Mouse (Mus musculus) embryonic facial prominence, embryonic 10.5 days (tissue): ENCODE measurements at regions not wholly inside any gene's neighbourhood (a gene's known extent, or its start where the extent isn't known, plus 50 kb on each side); places are given as distances from the start of the nearest gene placed in this dataset.

Source experiments
- DNase-seq: peaks from one replicate; pipeline ENCODE4 v3.0.0-alpha.2; 2017; ENCODE audit warnings: low spot score
- H3K27ac ChIP-seq: fragments of 300-500 bp; sonication (generic); replicated peaks from 2 replicates; pipeline ENCODE4 v1.5.1; 2016; ENCODE audit warnings: mild to moderate bottlenecking
- H3K27me3 ChIP-seq: fragments of 300-500 bp; sonication (generic); replicated peaks from 2 replicates; pipeline ENCODE4 v1.6.1; 2016; ENCODE audit warnings: low read depth, mild to moderate bottlenecking; ENCODE audit not compliant: poor library complexity, severe bottlenecking
- H3K36me3 ChIP-seq: fragments of 300-500 bp; sonication (generic); replicated peaks from 2 replicates; pipeline ENCODE4 v1.6.1; 2016; ENCODE audit warnings: mild to moderate bottlenecking, moderate library complexity
- H3K4me1 ChIP-seq: fragments of 300-500 bp; sonication (generic); 2 replicates; pipeline ENCODE4 v1.6.1; 2016
- H3K4me3 ChIP-seq: fragments of 300-500 bp; sonication (generic); 2 replicates; pipeline ENCODE4 v1.5.1; 2016; ENCODE audit warnings: mild to moderate bottlenecking, moderate library complexity
- H3K9me3 ChIP-seq: fragments of 300-500 bp; sonication (generic); 2 replicates; pipeline ENCODE4 v1.6.1; 2016; ENCODE audit warnings: mild to moderate bottlenecking
- WGBS: fragments of 180-500 bp; shearing (Covaris S2); methylation state at CpG from one replicate; pipeline ENCODE4 v1.1.7; 2016; 5-methylcytosine and 5-hydroxymethylcytosine counted together

- no peaks in the 10 kb centered on the region for H3K27me3 ChIP-seq
- no peaks in the 10 kb centered on the region for H3K4me1 ChIP-seq
- H3K4me3 ChIP-seq, result no peak overlapping the region
- no peak overlapping the region for H3K27ac ChIP-seq
- H3K9me3 ChIP-seq, result no peaks in the 10 kb centered on the region
- no peaks in the 10 kb centered on the region for H3K36me3 ChIP-seq
- 88% methylated on average over 7 of the region's 7 CpGs for WGBS
- DNase-seq, result no peak
Measured at GRCm38 (mm10) chr1:157027681-157028080, 80.8 kb downstream of the Tex35 start.

DNA sequence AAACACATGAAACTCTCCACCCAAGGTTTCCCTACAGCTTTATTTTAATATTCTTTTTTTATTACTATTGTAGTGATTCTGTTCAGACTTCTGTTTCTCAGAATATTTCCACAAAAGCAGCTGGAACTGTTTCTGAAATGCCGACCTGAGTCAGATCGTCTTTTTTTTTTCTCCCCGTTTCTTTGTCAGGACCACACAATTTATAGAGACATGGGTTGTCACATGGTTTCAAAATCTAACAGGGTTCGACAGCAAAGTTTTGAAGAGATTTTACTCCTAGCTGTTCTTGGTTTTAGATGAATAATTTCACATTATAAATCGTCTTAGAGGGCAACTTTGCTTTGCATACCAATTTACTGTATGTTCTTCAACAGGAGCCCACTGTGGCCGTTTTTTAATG is 84.0 kb upstream of the Ralgps2 start:
- no peaks in the 10 kb centered on the region for H3K4me1 ChIP-seq
- no peaks in the 10 kb centered on the region for H3K36me3 ChIP-seq
- H3K9me3 ChIP-seq, result no peaks in the 10 kb centered on the region
- 87% methylated on average over 6 of the region's 6 CpGs for WGBS
- DNase-seq, result no peak
- no peak overlapping the region for H3K4me3 ChIP-seq
- no peaks in the 10 kb centered on the region for H3K27me3 ChIP-seq
- H3K27ac ChIP-seq, result no peak overlapping the region

GRCm38 (mm10) chr1:157022456-157023435 is 83.3 kb upstream of the Ralgps2 start:
- Histone ChIP-seq H3K36me3 (no peaks in the 10 kb centered on the region), H3K9me3 (no peaks in the 10 kb centered on the region), H3K4me1 (no peaks in the 10 kb centered on the region), H3K4me3 (no peak overlapping the region), H3K27ac (no peak overlapping the region), H3K27me3 (no peaks in the 10 kb centered on the region)
- DNase-seq, result no peak
- 83% methylated on average over 12 of the region's 12 CpGs for WGBS

- 79% methylated on average over 7 of the region's 7 CpGs for WGBS
- Histone ChIP-seq H3K9me3 (no peaks in the 10 kb centered on the region), H3K4me1 (peaks cover 9% of the 10 kb centered on the region), H3K27me3 (no peaks in the 10 kb centered on the region), H3K36me3 (no peaks in the 10 kb centered on the region), H3K4me3 (no peak overlapping the region), H3K27ac (no peak overlapping the region)
- DNase-seq, result no peak
Measured at GRCm38 (mm10) chr1:157019892-157020291, 80.5 kb upstream of the Ralgps2 start.

- Histone ChIP-seq H3K9me3 (no peaks in the 10 kb centered on the region), H3K4me3 (no peak overlapping the region), H3K36me3 (no peaks in the 10 kb centered on the region), H3K27me3 (no peaks in the 10 kb centered on the region), H3K27ac (no peak overlapping the region), H3K4me1 (peaks cover 15% of the 10 kb centered on the region)
- no peak for DNase-seq
- WGBS, result 89% methylated on average over 2 of the region's 2 CpGs
Measured at GRCm38 (mm10) chr1:157018726-157019125, 79.3 kb upstream of the Ralgps2 start.

GRCm38 (mm10) chr1:157017198-157017994 is 78.0 kb upstream of the Ralgps2 start:
- H3K9me3 ChIP-seq, result no peaks in the 10 kb centered on the region
- no peaks in the 10 kb centered on the region for H3K27me3 ChIP-seq
- 78% methylated on average over 13 of the region's 13 CpGs for WGBS
- no peak overlapping the region for H3K4me3 ChIP-seq
- no peak for DNase-seq
- H3K36me3 ChIP-seq, result no peaks in the 10 kb centered on the region
- peaks cover 19% of the 10 kb centered on the region for H3K4me1 ChIP-seq
- no peak overlapping the region; the same call in 1 of the 2 replicates for H3K27ac ChIP-seq

DNA sequence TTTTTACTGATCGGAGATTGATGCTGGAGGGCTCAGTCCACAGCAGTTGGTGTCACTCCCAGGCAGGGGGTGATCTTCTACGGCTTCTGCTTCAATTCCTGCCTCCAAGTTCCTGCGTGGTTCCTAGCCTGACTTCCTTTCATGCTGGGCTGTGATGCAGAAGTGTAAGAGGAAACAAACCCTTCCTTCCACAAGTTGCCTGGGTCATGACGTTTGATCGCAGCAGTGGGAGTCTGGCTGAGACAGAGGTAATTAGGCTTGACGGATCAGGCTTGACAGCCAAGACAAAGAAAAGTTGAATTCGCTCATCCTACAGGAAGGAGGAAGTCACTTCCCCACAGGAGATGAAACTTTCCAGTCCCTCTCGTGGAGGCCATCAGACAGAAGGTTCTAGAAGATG is 77.2 kb upstream of the Ralgps2 start:
- no peaks in the 10 kb centered on the region for H3K36me3 ChIP-seq
- 39% methylated on average over 8 of the region's 8 CpGs for WGBS
- DNase-seq, result no peak
- H3K4me3 ChIP-seq, result no peak overlapping the region
- H3K27ac ChIP-seq, result no peak overlapping the region; the same call in 1 of the 2 replicates
- peaks cover 19% of the 10 kb centered on the region for H3K4me1 ChIP-seq
- H3K9me3 ChIP-seq, result no peaks in the 10 kb centered on the region
- H3K27me3 ChIP-seq, result no peaks in the 10 kb centered on the region

DNA sequence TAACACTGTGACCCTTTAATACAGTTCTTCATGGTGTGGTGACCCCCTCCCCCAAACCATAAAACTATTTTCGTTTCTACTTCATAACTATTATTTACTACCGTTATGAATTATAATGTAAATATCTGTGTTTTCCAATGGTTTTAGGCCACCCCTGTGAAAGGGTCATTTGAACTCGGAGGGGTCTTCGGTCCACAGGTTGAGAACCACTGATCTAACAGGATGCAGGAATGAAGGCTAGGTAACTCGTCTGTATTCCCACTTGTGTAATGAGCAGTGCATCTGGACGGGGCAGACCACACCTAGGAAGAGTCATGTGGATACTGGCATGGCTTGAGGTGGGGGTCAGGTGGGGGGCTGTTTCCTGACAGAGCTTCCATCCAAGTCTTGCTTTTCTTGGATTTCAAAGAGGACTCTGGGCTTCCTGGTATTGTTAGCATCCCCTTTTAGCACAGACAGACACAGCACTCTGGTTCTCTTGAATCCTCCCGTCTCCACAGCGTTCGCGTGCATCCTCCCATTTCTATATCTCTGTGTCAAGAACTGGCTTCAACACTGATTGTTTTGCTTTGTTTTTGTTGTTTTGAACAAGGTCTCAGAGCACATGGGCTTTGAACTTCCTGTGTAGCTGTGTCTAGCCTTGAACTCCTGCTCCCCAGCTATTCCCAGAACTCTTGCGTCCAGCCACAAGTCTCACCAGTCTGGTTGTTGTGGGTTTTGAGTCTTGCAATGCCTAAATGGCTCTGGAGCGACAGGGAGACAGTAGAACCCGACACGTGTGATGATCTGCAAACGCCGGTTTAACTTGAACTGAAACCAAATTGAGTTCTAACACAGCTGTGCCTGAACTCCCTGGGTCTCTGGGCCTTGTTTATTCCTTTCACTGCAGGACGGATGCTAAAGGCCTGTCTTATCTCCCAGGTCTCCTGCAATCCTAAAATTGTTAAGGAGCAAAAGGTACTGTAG is 75.4 kb upstream of the Ralgps2 start:
- Histone ChIP-seq H3K4me3 (no peak overlapping the region), H3K9me3 (no peaks in the 10 kb centered on the region), H3K4me1 (peaks cover 19% of the 10 kb centered on the region), H3K36me3 (no peaks in the 10 kb centered on the region), H3K27ac (no peak overlapping the region; the same call in 1 of the 2 replicates), H3K27me3 (no peaks in the 10 kb centered on the region)
- 88% methylated on average over 17 of the region's 17 CpGs for WGBS
- no peak for DNase-seq

DNA sequence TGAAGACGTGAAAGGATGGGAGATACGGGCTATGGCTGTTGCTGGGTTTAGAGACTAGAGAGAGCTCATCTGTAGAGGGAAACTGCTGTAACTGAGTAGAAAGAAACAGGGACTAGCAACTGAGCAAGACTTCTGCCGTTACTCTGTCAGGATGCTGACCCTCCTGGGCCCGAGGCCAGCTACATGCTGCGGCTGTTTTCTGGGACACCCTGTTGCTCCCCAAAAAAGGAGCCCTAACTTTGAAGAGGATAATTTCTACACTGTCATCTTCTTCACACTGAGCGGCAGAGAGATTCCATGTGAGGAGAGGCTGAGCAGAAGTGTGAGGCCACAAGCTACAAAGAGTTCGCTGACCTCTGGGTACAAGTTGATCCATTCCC is 74.2 kb upstream of the Ralgps2 start:
- H3K27ac ChIP-seq, result no peak overlapping the region
- H3K4me1 ChIP-seq, result peaks cover 19% of the 10 kb centered on the region
- H3K27me3 ChIP-seq, result no peaks in the 10 kb centered on the region
- DNase-seq, result no peak
- no peaks in the 10 kb centered on the region for H3K36me3 ChIP-seq
- H3K9me3 ChIP-seq, result no peaks in the 10 kb centered on the region
- 80% methylated on average over 7 of the region's 7 CpGs for WGBS
- no peak overlapping the region for H3K4me3 ChIP-seq

DNA sequence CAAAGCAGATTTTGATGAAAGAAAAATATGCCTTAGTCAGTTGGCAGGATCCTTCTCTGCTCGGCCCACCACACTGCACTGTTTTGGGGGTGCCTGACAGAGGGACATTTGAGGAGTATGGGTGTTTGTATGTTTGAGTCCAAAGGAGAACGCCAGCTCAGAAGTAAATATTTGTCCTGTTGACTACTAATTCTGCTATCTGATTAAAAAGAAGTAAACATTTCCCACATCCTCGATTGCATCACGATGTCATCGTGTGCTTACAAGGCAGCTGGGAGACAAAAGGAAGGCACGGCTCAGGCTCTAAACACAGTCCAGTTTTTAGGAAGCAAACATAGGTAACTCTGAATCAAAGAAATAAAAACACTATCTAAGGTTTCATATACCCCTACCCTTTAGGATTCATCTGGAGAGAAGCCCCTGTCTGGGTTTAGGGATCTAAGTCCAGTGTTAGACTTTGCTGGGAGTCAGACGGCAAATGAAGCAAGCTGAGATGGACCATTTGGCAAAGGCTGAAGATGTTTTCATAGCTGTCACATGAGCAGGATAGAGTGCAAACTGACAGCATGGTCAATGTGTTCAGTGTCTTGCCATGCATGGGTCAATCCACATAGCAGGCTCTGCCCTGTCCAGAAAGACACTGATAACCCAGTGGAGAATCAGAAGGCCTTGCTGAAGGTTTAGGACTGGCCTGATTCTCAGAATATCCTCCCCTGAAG is 73.7 kb upstream of the Ralgps2 start:
- H3K36me3 ChIP-seq, result no peaks in the 10 kb centered on the region
- no peak overlapping the region for H3K27ac ChIP-seq
- H3K4me3 ChIP-seq, result no peak overlapping the region
- no peak for DNase-seq
- H3K27me3 ChIP-seq, result no peaks in the 10 kb centered on the region
- peaks cover 19% of the 10 kb centered on the region for H3K4me1 ChIP-seq
- no peaks in the 10 kb centered on the region for H3K9me3 ChIP-seq
- 85% methylated on average over 7 of the region's 7 CpGs for WGBS

DNA sequence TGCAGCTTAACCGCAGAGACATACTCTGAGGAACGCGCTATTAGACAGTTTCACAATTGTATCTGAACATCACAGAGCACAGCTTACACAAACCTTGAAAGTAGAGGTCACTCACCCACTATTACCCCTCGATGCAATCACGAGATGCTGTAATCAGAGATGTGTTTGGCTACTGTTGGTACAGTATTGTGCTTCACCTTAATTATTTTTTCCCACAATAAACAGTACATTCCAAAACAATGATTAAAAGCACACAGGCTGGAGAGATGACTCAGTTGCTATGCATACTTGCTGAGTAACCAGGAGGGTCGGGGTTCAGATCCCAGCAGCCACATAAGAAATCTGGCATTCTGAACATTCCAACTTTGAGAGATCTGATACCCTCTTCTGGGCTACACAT is 71.8 kb upstream of the Ralgps2 start:
- WGBS, result 90% methylated on average over 6 of the region's 6 CpGs
- no peaks in the 10 kb centered on the region for H3K9me3 ChIP-seq
- peaks cover 10% of the 10 kb centered on the region; the same call in 1 of the 2 replicates for H3K4me1 ChIP-seq
- H3K27me3 ChIP-seq, result no peaks in the 10 kb centered on the region
- no peak overlapping the region for H3K4me3 ChIP-seq
- no peak overlapping the region for H3K27ac ChIP-seq
- no peak for DNase-seq
- no peaks in the 10 kb centered on the region for H3K36me3 ChIP-seq
